Mouse (Mus musculus): ENCODE data around the gene Gm15262. TPM values are rescaled to one million over a fixed set of nuclear protein-coding genes. Genes with fewer than 3 reads are reported as not detected.

Gm15262 gene
- polyA plus RNA-seq, 1 experiment from 2014 or later = not detected

- no peak for DNase-seq (ENCODE audit: low spot score)
- Histone ChIP-seq H3K4me1 (replicated peaks; ENCODE audit: control insufficient read depth, insufficient read depth, low read length) (no peaks in the 10 kb centered on the region), H3K9ac (ENCODE audit: low read length) (no peak overlapping the region), H3K4me2 (ENCODE audit: low read depth, low read length, severe bottlenecking) (no peak overlapping the region), H3K27me3 (ENCODE audit: control insufficient read depth, insufficient read depth, low read length) (no peaks in the 10 kb centered on the region), H3K9me3 (ENCODE audit: control insufficient read depth, low read length) (no peaks in the 10 kb centered on the region), H3K36me3 (ENCODE audit: control insufficient read depth, insufficient read depth, low read length) (no peaks in the 10 kb centered on the region), H3K4me3 (ENCODE audit: low read depth, low read length) (no peak overlapping the region), H3K27ac (ENCODE audit: low read depth, low read length) (no peak overlapping the region)
- WGBS = 62% methylated on average over 1 of the region's 1 CpGs
- no peak for ATAC-seq (replicated peaks; ENCODE audit: low FRiP score)
These were observed 123.9 kb downstream of the Gm15262 start for GRCm38 (mm10) chrX:161411151-161411550.

Other genes starting within 250 kb of the Gm15262 start
- 3.7 and 6.8 TPM in 2 replicates for gene Scml2, start 170.3 kb upstream of the Gm15262 start, polyA plus RNA-seq (2014; fragmentation: Nextera tagmentation; extraction: Ambion mirVana)

Measured in forebrain, embryonic 11.5 days (tissue).